In genomic region chr2:46646366-46646765, GRCm38 (mm10) we compare ENCODE assay signal across 26 mouse cellular contexts.
A peak's percentile ranks its signal among the peaks of the same experiment; 100 is the strongest.
DNase-seq lines count a peak whose midpoint lies in the region; ATAC-seq and TF ChIP-seq lines count a peak whose summit lies in the region.
"Had no signal": no experiment of that assay in that cellular context is flagged by ENCODE, and none has a peak within 500 bp of the region (broad histone marks: within the 10 kb centered on the region; RNA-seq: fewer than 3 reads in every experiment).

No protein-coding gene starts in this region.

- no peak overlapping the region for H3K4me3 ChIP-seq in lung, embryonic 14.5 days (ENCODE audit: low read depth, low read length)
- H3K4me3 ChIP-seq in heart, embryonic 10.5 days, result no peak overlapping the region
- H3K4me3 ChIP-seq: heart, adult 2 months; heart, embryonic 12.5 days; heart, embryonic 15.5 days; hindbrain, embryonic 10.5 days; hindbrain, embryonic 13.5 days; intestine, embryonic 15.5 days had no signal

- no peak for TF ChIP-seq CTCF in lung, embryonic 14.5 days (IDR thresholded peaks at IDR 0.05; ENCODE audit: low read depth)

- no peaks in the 10 kb centered on the region for H3K4me1 ChIP-seq in lung, embryonic 14.5 days (ENCODE audit: insufficient read depth)
- H3K4me1 ChIP-seq in heart, embryonic 10.5 days, result no peaks in the 10 kb centered on the region
- H3K4me1 ChIP-seq: heart, embryonic 12.5 days; heart, embryonic 15.5 days; hindbrain, embryonic 10.5 days; hindbrain, embryonic 13.5 days; intestine, embryonic 15.5 days had no signal

- no peak overlapping the region for H3K9ac ChIP-seq in lung, embryonic 14.5 days
- H3K9ac ChIP-seq: forebrain, postnatal 0 days; heart, embryonic 12.5 days; heart, embryonic 15.5 days; hindbrain, embryonic 13.5 days; intestine, embryonic 15.5 days had no signal

- H3K9me3 ChIP-seq in lung, embryonic 14.5 days (ENCODE audit: low read depth, low read length), result no peaks in the 10 kb centered on the region
- H3K9me3 ChIP-seq in heart, embryonic 10.5 days, result no peaks in the 10 kb centered on the region
- H3K9me3 ChIP-seq: G1E; heart, embryonic 12.5 days; heart, embryonic 15.5 days; hindbrain, embryonic 10.5 days; intestine, embryonic 15.5 days had no signal

- no peaks in the 10 kb centered on the region for H3K36me3 ChIP-seq in lung, embryonic 14.5 days (ENCODE audit: insufficient read depth)
- no peaks in the 10 kb centered on the region for H3K36me3 ChIP-seq in heart, embryonic 10.5 days
- H3K36me3 ChIP-seq: G1E; heart, embryonic 12.5 days; heart, embryonic 15.5 days; hindbrain, embryonic 10.5 days; hindbrain, embryonic 13.5 days; intestine, embryonic 15.5 days had no signal

- intact Hi-C loops in left cerebral cortex, postnatal 10 days (cut with DNase I), result no loop called here

- ATAC-seq in lung, embryonic 14.5 days (ENCODE audit: insufficient read depth), result no peak
- ATAC-seq: forebrain, embryonic 14.5 days; forebrain, postnatal 0 days; hindbrain, embryonic 16.5 days; intestine, embryonic 15.5 days had no signal

- no peak overlapping the region for H3K4me2 ChIP-seq in lung, embryonic 14.5 days
- H3K4me2 ChIP-seq: heart, embryonic 12.5 days; heart, embryonic 15.5 days; hindbrain, embryonic 13.5 days; intestine, embryonic 15.5 days had no signal

- WGBS in lung, embryonic 14.5 days, result 52% methylated on average over 2 of the region's 2 CpGs
- 73% methylated on average over 2 of the region's 2 CpGs for WGBS in heart, embryonic 10.5 days

- H3K27me3 ChIP-seq in lung, embryonic 14.5 days (ENCODE audit: insufficient read depth, low read length), result no peaks in the 10 kb centered on the region
- no peaks in the 10 kb centered on the region for H3K27me3 ChIP-seq in heart, embryonic 10.5 days (ENCODE audit: insufficient read depth, poor library complexity, severe bottlenecking)
- H3K27me3 ChIP-seq: CH12.LX; heart, embryonic 12.5 days; heart, embryonic 15.5 days; hindbrain, embryonic 13.5 days; intestine, embryonic 15.5 days had no signal

- no peak overlapping the region for H3K27ac ChIP-seq in lung, embryonic 14.5 days (ENCODE audit: low read depth)
- no peak overlapping the region for H3K27ac ChIP-seq in heart, embryonic 10.5 days
- H3K27ac ChIP-seq: heart, adult 2 months; heart, embryonic 15.5 days; hindbrain, embryonic 10.5 days; hindbrain, embryonic 13.5 days; intestine, embryonic 15.5 days had no signal

- DNase-seq in adrenal gland, postnatal 10 days, result peak; percentile 30
- DNase-seq in adrenal gland, adult 8-10 months, result no peak
- DNase-seq in lung, embryonic 14.5 days, result peak; percentile 8
- no peak for DNase-seq in lung, postnatal 10 days
- DNase-seq in gonadal fat pad, adult 2 months (ENCODE audit: low read depth), result peak; percentile 38
- DNase-seq in heart, embryonic 10.5 days (ENCODE audit: low spot score), result no peak
- no peak for DNase-seq in left cerebral cortex, postnatal 10 days (ENCODE audit: extremely low spot score in 1 of 2, low spot score in 2 of 2)
- DNase-seq: B cell, adult 2 months; cerebellum, adult 11-12 months; cerebellum, adult 8-10 months; cerebellum, postnatal 10 days; forebrain, postnatal 0 days; gastrocnemius, postnatal 25 days; heart, adult 2 months; heart, postnatal 10 days; heart, postnatal 36 days; kidney, adult 11 months had no signal

Comparison
In these comparisons a context has a peak if more than half of its experiments do, and no peak if none do; other contexts are left out.
1. DNase-seq: peak in adrenal gland, postnatal 10 days (single experiment), lung, embryonic 14.5 days (single experiment) and gonadal fat pad, adult 2 months (single experiment); none in adrenal gland, adult 8-10 months (single experiment), lung, postnatal 10 days (single experiment), heart, embryonic 10.5 days (single experiment) and left cerebral cortex, postnatal 10 days (0 of 2).